Mouse (Mus musculus): ENCODE measurements around the gene Pdgfd. TPM values are rescaled to one million over a fixed set of nuclear protein-coding genes. Genes with fewer than 3 reads are reported as not detected.
"Not testable (repeated sequence)": the region's sequence is repeated elsewhere in the genome, so short reads cannot be mapped to it uniquely, and the experiment has no call there.

Pdgfd gene
- total RNA-seq (2021), result 1 to 10 TPM; 3.6 to 3.8 TPM

DNA sequence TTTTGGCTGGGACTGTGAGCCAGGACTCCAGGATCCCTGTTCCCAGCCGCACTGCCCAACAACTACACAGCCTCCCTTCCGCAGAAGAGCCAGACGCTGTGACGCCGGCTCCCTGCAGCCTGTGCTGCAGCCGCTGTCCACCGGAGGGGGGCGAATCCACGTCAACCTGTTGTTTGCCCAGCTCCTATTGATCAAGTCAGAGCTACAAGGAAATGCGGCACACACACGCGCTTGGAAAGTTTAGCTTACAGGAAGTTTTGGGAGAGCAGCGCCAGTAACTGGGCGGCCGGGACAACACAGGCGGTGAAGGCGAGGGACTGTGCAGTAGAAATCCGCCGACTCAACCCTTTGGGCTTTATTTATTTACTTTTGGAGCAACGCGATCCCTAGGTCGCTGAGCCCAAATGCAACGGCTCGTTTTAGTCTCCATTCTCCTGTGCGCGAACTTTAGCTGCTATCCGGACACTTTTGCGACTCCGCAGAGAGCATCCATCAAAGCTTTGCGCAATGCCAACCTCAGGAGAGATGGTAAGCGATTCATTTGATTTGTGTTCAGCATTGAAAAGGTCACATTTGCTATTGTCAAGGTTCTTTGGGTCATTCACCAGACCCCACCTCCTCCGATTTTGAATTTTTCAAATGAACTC, at the start of gene Pdgfd:
Gene Pdgfd (plus strand): TSS at position 194 of the 647 bp plus-strand sequence.
- peak; percentile 3 to 15 for DNase-seq

DNA sequence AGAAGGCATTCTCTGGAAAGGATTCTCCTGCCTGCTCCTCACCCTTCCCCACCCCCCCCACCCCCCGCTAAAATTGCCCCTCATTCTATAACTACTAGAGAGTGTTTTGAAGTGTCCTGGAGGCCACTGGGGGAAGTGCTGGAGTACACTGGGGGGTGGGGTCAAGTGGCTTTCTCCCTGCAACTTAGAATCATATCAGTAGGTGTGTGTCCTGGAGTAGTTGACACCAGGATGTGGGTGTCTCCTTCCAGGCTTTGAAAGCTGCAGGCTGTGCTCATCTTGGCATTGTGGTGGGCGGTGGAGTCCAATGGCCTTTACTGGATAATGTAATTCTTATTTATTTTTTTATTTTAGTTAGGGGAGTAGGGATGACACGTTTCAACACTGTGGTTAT, 651 bp downstream of the Pdgfd start:
- DNase-seq, result no peak

DNA sequence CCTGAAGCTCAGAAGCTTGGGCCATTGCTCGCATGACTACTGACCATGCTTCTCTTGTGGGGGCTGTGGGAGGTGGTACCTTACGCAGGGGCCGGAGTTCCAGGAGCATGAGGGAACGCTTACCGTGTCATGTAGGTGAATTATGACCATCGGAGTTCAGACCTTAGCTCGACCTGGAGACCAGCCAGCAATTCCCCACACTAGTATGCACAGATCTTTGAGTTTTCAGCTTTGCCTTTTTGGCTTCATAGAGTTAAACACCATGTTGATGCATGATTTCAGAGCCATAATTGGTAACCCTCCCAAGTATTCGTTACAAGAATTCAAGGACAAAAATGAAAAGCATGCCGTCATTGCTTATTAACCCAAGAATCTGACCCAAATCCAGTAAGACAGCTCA, 2.6 kb downstream of the Pdgfd start:
- no peak for DNase-seq

DNA sequence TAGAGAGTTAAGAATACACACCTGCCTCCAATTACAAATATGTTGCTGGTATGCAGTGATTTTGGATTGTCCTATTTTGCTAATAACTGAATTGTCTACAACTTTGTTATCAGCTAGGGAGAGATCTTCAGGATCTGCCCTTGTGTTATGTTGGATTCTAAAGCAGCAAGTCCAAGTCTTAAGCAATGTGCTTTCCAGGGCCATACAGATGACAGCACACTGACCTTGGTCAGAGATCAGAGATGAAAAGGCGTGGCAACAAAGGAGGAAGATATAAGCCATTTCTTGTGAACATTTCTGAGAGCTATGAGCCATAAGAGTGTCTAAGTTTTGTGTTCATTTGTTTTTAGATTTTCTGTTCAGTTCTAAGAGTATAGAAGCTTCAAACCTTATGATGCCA, 4.9 kb downstream of the Pdgfd start:
- DNase-seq, result no peak

DNA sequence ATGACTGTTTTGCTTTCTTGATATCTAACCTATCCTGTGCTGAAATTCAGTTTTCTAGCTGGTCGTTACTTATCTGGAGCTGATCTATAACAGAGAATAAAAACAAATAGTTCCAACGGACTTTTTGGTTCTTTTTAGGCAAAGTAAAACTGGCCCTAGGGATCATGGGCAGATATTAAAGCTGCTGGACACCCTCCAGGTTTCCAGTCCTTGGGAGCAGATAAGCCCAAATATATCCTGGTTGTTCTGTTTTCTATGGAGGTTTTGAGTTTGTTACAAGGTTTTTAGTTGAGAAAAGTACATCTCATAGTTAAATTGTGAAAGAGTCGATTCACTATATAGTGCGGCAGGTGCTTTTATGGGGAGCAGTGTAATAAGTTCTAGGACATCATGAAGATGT, 7.3 kb downstream of the Pdgfd start:
- no peak for DNase-seq

DNA sequence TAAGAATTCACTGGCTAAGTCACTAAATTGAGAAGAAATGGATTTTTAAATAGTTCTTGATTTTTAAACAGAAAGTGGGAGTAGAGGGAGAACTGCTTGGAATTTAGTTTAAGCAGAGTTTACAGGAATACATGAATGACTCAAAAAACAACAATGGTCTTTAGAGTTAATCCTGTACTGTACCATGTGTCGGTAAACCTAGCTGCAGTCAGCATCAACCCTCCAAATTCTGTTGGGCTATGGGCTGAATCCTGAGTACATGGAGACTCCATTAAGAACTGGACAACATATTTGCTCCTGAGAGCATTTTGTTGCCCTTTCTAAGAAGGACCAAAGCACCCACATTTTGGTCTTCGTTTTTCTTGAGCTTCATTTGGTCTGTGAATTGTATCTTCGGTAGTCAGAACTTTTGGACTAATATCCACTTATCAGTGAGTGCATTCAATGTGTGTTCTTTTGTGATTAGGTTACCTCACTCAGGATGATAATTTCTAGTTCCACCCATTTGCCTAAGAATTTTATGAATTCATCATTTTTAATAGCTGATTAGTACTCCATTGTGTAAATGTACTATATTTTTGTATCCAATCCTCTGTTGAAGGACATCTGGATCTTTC, 14.0 kb downstream of the Pdgfd start:
- DNase-seq, result no peak

DNA sequence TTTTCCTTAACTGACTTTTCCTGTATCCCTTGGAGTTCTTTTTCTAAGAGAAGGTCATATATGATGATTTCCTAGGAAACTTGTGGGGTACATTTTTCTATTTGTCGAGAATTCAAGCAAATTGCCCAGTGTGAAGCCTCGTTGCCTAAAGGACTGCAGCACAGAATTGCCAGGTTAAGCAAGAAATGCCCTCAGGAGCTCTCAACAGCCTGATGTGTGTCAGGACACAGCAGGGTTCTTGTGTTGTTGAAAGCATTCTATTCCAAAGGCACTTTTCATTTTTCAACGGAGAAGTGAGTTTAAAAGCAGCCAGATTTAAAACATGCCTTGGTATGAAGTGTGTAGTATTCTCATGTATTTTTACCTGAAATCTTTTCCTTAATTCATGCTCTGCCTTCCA, 19.6 kb downstream of the Pdgfd start:
- DNase-seq, result no peak

DNA sequence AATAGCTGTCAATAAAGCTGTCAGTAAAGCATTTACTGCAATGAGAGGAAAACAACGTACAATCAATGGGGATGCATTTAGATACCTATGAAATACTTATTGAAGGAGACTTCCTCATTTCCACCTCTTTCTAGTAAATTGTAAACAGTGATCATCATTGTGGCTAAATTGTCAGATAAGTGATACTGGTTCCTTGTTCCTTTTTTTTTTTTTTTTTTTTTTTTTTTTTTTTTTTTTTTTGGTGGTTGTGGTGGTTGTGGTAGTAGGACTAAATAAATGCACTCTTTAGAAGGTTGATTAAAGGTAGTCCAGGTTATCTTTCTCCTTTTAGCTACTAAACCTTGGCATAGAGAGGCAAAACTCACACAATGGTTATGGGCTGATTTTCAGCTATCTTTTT, 25.0 kb downstream of the Pdgfd start:
- DNase-seq, result no peak

DNA sequence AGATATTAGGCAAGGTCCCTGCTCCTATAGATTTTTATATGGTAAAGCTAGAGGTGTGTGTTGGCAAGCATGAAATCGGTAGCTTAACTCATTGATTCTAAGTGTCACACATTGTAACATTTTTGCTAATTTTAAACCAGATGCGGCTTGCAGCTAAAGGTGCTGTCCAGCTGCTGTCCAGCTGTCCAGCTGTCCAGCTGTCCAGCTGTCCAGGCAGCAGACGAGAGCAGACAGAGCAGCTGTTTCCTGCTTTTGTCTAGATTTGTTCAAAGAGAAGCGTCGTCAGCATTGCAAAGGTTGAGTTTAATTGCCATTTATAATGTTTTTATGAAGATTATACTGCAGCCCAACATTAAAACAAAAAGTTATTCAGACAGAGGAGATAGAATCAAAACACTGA, 44.5 kb downstream of the Pdgfd start:
- no peak for DNase-seq

DNA sequence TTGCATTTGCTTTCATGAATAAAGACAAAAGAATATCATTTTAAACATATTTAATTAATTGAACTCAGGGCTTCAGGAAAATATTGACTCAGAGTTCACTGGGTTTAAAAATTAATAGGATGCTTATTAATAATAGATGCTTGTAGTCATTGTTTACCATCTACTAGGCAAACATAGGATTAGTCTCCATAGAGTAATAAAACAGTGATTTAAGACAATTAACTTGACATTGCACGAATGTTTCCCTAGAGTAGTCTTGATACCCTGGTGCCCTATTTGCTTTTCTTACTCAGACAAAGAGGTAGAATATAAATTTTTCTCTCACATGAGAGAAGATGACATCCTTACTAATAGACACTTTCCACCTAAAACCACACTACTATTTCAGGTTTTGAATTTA, 49.1 kb downstream of the Pdgfd start:
- no peak for DNase-seq

DNA sequence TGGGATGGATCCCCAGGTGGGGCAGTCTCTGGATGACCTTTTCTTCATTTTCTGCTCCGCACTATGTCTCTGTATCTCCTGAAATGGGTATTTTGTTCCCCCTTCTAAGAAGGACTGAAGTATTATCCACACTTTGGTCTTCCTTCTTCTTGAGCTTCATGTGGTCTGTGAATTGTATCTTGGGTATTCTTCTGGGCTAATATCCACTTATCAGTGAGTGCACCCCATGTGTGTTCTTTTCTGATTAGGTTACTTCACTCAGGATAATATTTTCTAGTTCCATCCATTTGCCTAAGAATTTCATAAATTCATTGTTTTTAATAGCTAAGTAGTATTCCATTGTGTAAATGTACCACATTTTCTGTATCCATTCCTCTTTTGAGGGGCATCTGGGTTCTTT, 67.6 kb downstream of the Pdgfd start:
- not testable (repeated sequence) for DNase-seq

DNA sequence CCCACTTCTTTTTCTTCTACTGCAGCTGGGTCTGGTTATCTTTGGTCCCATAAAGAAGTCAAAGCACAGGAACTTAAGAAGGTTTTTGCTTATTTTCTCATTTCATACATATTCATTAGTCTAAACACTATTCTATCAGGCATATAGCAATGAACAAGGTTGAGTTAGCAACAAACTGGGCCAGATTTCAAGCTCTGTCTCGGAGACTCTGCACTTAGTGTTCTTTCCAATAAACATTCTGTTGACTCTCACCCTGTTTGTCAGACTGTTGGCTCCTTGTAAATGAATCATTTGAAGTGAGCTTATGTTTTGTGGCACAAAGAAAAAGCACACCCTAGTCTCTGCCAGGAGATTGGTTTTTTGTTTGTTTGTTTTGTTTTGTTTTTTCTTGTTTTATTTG, 81.9 kb downstream of the Pdgfd start:
- DNase-seq, result no peak

DNA sequence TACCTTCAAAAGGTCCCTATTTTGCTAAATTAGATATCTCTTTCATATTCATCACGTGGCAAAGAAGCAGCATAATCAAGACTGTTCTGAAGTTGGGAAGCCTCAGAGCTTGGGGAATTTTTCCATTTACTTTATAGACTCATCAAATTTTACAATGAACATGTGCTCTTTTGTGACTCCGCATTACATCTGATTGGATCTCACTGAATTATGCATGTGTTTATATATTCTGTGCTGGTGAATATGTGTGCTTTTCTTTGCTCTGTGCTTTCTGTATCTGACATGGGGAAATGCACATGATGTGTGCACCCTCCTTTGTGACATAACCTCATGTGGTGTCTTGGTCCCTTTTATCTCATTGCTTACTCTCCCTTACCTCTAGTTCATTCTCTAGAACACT, 83.6 kb downstream of the Pdgfd start:
- no peak for DNase-seq

DNA sequence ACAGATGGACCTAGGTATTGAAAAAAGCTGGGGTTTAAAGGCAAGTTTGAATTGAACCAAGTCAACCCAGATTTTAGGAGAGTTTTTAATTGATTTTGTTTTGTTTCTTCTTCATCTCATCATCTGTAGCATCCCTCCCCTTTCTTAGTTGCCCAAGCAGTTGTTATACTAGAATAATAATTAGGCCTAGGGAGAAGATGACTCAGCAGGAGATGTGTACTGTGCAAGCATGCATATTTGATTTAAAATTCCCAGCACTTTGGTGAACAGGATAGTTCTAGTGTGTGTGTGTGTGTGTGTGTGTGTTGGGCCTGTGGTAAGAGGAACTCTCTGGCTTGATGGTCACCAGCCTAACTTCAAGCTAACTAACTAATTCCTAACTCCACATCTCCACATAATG, 88.7 kb downstream of the Pdgfd start:
- DNase-seq, result no peak

DNA sequence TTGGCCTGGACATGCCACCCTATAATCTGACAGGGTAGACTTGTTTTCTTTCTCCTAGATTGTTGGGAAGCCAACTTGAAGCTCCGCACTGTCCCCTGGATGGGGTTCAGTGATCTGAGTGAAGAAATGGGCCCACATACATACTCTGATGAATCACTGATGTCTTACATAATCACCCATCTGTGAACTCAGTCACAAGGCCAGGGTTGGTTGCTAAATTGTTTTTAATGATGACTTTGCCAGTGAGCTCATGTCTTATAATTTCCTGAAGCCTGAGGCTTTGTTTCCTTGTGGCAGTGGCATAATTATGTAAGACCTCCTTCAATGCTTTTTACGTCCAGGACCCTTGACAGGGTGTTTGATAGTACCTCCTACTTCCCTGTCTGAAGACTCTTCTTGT, 96.4 kb downstream of the Pdgfd start:
- no peak for DNase-seq

DNA sequence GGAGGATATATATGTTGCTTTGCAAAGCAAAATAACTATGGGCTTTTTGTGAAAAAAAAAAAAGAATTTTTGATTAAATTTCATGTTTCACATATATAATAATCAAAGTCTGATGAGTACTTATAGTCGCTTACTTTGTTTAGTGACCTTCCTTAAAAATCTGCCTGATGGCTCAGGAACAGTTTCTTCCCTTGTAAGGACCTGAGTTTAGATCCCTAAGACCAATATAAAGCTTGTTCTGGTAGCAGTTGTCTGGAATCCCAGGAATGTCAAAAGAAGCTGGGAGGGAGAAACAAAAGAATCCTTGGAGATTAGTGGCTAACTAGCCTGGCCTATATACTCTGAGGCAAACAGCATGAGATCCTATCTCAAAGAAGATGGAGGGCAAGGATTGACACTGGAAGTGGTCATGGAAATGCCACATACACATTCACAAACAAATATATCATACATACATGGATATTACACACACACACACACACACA, 101.5 kb downstream of the Pdgfd start, which contains the start of gene Ddi1:
Gene Ddi1 (minus strand): TSS at position 51 of the 485 bp plus-strand sequence.
- DNase-seq, result no peak

DNA sequence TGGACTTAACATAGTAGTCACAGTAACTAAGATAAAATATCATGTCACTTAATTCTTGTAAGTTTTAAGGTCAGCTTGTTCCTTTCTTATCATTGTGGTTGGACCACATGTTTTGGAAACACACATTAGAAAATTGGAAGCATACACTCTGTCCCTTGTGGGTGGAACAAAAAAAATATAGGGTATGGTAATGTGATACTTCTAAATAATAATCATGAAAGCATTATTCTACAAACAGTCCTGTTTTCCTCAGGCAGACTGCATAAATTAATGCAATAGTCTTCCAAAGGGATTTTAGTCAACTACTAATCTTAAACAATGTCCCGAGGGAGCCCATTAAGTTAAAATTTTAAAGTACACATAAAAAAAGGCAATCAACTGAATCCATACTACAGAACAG, 108.0 kb downstream of the Pdgfd start:
- no peak for DNase-seq

DNA sequence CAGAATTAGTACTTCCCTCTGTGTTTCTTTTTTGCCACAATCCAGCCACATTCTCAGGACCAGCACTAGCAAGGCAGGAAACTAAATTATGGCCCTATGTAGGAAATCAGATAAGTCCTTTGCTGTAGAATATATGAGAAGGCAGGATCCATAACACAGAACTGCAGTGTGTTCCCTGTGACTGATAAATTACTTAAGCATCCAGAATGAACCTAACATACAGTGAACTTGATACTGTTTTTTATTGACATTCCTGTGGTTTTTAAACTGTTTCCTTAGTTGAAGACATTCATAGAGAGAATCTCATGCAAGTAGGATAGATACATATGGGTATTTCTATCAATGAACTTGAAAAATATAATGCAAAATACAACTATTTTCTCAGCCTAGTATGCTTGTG, 109.1 kb downstream of the Pdgfd start:
- no peak for DNase-seq

DNA sequence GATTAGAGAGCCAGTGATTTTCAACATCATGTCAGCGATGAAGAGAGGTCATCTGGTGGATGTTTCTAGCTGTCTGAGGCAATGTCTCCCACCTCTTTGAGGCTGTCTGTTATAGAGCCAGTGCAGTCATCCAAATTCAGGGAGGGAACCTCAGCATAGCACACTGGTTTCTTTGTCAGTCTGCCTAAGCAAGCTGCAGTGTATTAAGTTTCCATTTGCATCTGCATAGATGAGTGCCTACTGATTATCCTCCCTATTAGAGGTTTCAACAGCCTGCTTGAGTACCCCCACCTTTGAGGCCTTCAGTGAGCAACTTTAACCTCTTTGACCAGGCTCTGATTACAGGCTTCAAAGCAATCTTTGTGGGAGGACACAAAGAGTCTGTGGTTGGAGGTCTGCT, 118.4 kb downstream of the Pdgfd start:
- no peak for DNase-seq

DNA sequence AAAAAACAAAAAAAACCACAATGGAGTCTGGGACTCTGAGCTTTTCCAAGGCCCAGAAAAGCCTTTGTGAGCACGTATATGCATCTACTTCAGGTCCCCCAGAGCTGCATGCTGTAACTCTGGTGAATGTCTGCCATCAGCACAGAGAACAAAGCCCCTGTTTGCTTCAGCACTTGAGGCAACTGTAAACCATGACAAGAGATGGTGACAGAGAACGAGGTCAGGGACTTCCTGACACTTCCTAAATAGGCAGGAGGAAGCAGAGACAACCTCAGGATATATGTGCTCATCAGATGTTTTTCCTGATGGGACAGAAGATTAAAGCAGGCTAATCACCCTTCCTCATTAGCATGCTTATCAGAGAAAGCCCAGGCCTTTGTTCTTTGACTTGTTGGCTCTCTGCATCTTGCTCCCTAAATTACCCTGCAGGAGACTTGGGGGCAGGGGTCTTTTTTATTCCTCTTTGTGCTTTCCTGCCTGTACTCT, 120.9 kb downstream of the Pdgfd start:
- DNase-seq, result no peak

DNA sequence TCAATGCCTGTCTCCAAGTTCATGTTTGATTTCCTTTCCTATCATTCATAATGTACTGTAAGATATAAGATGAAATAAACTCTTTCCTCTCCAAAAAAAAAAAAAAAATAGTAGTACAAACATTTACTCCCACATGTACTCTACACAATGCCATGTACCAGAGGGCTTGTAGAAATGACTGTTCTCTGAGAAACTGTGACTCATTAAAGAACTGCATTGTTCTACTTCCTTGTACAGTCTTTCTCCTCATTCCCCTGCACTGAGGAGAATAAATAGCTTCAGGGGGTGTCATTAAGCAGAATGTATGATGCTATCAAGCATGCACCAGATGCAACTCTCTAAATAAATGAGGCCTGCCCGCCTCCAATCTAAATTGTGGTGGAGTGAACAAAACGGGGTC, 130.2 kb downstream of the Pdgfd start:
- no peak for DNase-seq

DNA sequence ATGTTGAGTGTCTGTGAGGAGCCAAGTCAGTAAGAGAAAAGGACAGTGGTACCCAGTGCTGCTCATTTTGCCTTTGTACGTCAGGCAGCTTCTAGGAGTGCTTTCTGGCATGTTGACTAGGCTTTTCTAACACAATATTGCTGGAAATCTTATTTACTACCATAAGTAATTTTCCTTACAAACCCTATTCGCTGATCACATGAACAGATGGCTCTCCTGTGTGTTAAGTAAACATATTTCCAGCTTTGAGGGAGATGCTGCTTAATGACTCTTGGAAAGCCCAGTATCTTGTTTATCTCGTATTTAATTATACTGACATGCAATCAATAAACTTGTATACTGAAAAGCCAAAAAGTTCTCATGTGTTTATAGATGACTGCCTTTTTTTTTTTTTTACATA, 133.7 kb downstream of the Pdgfd start:
- DNase-seq, result no peak

DNA sequence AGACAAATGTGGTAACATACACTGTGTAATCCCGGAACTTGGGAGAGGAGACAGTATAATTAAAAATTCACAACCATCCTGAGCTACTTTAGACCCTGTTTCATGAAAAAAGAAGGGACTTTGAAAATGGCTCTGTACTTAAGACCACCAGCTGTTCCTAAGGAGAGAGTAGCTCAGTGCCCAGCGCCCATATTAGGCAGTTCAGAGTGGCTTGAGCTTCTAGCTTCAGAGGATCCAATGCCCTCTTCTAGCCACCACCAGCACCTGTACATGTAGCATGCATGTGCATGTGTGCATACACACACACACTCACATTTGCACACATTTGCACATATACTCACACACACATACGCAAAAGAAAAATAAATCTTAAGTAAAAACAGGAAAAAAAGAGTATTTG, 136.2 kb downstream of the Pdgfd start:
- no peak for DNase-seq

DNA sequence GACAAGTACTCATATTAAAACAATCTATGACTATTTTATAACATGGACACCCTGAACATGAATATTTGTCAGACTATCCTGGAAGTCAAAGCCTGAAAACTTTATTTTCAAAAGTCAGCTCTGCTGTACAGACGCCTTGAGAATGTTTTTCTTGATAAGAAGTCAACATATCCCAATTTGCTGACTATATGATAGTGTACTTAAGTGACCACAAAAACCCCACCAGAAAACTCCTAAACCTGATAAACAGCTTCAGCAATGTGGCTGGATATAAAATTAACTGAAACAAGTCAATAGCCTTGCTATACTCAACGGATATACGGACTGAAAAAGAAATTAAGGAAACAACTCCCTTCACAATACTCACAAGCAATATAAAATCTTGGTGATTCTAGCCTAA, 137.5 kb downstream of the Pdgfd start:
- no peak for DNase-seq
